Mouse (Mus musculus) splenic B cell, adult 2 months (primary cell): ENCODE data around the gene Rps25.
"Not testable (repeated sequence)": the region's sequence is repeated elsewhere in the genome, so short reads cannot be mapped to it uniquely, and the experiment has no call there.

Experiments used
- DNase-seq: peaks from one replicate; pipeline ENCODE4 v3.0.0-alpha.2; 2011; ENCODE audit warnings: low read depth, low spot score
- H3K27me3 ChIP-seq: 2 replicates; pipeline ENCODE4 v1.6.1; 2012; ENCODE audit warnings: mild to moderate bottlenecking, low read length, moderate library complexity, mixed read lengths; ENCODE audit not compliant: control insufficient read depth, poor library complexity, insufficient read depth, severe bottlenecking
- H3K36me3 ChIP-seq: 2 replicates; pipeline ENCODE4 v1.6.1; 2012; ENCODE audit warnings: mild to moderate bottlenecking, low read length, moderate library complexity, mixed read lengths; ENCODE audit not compliant: control insufficient read depth, poor library complexity, insufficient read depth, severe bottlenecking

The Rps25 gene

DNA sequence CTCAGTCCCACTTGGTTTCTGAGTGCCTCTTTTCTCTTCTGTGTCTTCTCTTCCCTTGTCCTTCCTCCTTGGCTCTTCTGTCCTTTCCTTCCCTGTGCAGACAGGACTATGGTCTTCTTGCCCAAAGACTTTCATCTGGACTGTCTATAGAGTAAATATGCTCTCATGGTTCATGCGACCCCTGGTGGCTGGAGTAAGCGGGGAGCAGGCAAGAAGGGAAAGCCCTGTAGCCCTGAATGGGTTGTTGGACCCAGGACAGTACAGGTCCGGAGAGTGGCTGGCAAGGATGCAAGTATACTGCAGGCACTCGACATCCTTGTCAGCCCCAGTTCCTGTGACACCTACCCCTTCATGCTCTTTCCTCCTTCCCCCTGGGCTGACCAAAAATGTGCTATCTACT lies 15.5 kb upstream of the Rps25 start:
- DNase-seq: peak; percentile 82

DNA sequence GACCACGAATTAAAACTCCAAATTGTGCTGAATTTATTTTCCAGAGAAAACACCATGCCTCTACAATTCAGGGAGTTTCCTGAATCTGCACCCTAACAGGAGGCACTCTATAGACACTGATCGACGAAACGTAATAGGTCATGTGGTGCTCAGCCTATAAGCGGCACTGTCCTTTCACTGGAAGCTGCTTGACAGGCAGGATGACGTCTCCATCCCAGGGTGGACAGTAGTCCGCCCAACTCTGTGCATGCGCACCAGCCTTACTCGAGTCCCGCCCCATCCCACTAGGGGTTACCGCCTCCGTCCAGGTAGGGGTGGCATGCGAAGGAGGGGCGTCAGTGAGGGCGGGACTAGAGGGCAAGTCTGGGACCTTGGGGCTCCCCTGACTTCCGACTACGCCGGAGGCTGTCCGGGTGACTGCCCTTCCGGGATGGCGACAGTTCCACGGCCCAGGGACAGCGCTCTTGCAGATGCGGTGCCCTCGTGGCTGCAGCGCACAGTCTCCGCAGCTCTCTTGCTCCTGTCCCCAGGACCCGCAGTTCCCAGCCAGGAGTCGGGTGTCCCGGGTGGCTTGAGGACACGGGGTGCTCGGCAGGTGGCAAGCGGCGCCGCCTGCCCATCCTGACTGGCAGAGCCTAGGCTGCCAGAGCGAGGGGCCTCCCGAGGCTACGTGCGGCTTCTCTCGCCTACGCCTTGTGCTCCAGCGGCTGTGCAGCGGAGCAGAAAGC lies 10.1 kb upstream of the Rps25 start, which contains the start of gene Slc37a4:
Gene Slc37a4, plus strand, starts transcription at position 169 of the 728 bp plus-strand sequence.
- peak; percentile 96 for DNase-seq
- Histone ChIP-seq H3K36me3 (no peaks in the 10 kb centered on the region; the same call in 1 of the 2 replicates), H3K27me3 (no peaks in the 10 kb centered on the region)

More for the DNA sequence above, 15.5 kb upstream of the Rps25 start:
- Histone ChIP-seq H3K27me3 (no peaks in the 10 kb centered on the region), H3K36me3 (peaks cover 14% of the 10 kb centered on the region)

DNA sequence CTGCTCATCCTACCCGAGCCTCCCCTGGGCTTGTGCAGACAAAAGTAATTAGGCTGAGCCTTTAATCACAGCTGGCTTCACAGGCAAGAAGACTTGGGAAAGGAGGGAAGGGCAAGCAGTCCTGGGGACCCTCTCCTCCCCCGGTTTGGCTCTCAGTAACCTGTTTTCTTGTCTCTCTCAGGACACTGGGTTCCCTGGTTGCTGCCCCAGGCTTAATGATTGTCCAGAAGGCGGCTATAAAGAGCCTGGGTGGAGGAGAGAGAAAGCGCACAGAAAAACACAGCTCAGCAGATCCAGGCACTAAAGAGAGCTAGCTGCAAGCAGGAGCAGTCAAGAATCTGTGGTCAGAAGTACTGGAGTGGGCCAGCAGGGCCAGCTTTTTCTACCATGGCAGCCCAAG lies 8.9 kb upstream of the Rps25 start:
- H3K27me3 ChIP-seq: no peaks in the 10 kb centered on the region
- DNase-seq: no peak
- peaks cover 2% of the 10 kb centered on the region for H3K36me3 ChIP-seq

DNA sequence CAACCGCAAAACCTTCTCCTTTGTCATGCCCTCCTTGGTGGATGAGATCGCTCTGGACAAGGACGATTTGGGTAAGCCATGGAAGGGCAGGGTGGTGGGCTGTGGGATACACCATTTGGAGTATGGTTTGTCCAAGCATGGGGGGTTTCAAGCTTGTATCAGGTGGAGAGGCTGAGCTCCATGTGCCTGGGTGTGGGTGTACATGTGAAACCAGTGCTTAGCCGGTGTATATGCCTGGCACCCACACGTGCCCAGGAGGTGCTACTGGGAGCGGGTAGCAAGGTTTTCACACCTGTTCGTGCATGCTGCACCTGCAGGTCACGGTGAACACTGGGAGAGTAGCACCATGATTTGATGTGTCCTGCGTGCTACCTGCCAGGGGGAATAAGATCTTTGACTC lies 8.4 kb upstream of the Rps25 start:
- Histone ChIP-seq H3K36me3 (peaks cover 3% of the 10 kb centered on the region), H3K27me3 (no peaks in the 10 kb centered on the region)
- DNase-seq: no peak

DNA sequence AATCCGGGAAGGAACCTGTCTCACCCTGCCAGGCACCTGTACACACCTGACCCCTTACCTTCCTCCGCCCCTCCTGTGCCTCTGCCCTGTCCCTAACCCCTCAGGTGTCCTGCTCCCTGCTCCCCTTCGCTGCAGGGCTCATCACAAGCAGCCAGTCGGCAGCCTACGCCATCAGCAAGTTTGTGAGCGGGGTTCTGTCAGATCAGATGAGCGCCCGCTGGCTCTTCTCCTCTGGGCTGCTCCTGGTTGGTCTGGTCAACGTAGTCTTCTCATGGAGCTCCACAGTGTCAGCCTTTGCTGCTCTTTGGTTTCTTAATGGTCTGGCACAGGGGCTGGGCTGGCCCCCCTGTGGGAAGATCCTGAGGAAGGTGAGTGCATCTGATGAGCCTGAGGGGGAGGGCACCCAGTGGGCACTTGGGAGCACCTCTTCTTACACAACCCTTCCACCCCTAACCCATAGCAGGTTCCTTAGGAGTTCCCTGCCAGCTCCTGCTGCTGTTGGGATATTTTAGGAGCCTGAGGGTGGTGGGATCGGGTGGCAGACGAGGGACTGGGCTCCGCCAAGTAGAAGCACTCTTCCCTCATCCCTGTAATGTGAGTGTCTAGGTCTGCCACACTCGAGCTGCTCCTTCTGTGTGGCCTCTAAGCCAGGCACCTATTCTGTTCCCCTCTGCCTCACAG lies 7.7 kb upstream of the Rps25 start:
- no peak for DNase-seq
- Histone ChIP-seq H3K36me3 (peaks cover 9% of the 10 kb centered on the region), H3K27me3 (no peaks in the 10 kb centered on the region)

DNA sequence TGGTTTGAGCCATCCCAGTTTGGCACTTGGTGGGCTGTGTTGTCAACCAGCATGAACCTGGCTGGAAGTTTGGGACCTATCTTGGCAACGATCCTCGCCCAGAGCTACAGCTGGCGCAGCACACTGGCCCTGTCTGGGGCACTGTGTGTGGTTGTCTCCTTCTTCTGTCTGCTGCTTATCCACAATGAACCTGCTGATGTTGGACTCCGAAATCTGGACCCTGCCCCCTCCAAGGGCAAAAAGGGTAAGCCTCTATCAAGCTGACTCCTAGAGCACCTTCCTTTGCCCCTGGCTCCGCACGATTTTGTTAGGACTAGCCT lies 7.2 kb upstream of the Rps25 start:
- no peaks in the 10 kb centered on the region for H3K27me3 ChIP-seq
- H3K36me3 ChIP-seq: peaks cover 13% of the 10 kb centered on the region
- DNase-seq: no peak

DNA sequence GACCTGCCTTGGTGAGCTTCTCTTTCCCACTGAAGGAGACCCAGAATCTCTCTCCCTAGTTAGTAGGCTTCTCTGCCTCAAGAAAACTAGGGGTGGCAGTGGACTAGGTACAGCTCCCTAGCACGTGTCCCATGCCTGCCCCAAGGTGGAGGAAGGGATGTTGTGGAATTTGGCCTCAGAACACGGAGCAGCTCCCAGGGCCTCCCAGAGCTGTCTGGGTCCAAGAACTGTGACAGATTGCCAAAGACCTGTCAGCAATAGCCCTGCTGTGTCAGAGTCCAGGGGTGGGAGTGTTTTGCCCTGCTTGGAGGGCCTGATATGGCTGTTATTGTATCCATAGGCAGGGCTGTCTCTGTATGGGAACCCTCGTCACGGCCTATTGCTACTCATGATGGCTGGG lies 5.9 kb upstream of the Rps25 start:
- Histone ChIP-seq H3K36me3 (peaks cover 13% of the 10 kb centered on the region), H3K27me3 (no peaks in the 10 kb centered on the region)
- DNase-seq: no peak

DNA sequence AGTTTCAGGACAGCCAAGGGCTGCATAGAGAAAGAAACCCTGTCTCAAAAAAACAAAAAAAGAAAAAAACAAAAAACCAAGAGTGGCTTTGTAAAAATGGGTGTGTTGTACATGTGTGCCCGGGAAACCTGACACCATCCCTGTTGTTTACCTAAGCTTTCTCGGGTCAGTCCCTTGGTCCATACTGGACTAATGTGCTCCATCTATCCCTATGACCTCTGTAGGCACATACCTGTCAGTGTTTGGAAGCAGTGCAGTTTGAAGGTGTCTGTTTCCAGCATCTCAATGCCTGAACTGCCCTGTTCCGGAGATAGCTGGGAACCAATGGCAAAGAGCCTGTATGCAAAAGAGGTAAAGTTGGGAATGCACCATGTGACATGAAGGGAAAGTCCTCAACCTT lies 1.9 kb upstream of the Rps25 start:
- H3K27me3 ChIP-seq: no peaks in the 10 kb centered on the region
- H3K36me3 ChIP-seq: peaks cover 15% of the 10 kb centered on the region
- DNase-seq: no peak

DNA sequence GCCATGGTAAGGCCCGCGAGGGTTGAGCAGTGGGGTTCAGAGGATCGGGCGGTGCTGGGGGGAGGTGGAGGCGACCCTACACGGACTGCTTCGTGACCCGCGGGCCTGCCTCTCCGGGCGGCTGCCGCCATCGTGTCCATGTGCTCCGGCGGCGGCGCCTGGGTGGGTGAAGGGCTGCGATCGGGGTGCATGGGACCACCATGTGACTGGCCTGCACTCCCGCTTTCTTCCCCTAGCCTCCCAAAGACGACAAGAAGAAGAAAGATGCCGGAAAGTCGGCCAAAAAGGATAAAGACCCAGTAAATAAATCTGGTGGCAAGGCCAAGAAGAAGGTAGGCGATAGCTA lies 786 bp downstream of the Rps25 start:
- Histone ChIP-seq H3K36me3 (peaks cover 24% of the 10 kb centered on the region), H3K27me3 (no peaks in the 10 kb centered on the region)
- DNase-seq: no peak

DNA sequence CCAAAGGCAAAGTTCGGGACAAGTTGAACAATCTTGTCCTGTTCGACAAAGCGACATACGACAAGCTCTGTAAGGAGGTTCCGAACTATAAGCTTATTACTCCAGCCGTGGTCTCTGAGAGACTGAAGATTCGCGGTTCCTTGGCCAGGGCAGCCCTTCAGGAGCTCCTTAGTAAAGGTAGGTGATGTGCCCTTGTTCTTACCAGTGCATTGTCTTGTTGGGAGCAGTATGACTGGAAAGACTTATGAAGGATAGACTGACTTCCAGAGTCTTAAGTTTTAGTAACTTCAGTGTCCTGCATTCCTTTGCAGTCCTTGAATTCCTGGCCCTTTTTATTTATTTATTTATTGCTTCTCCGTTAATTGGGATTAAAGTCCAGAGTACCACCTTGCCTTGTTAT lies 1.8 kb downstream of the Rps25 start:
- DNase-seq, H3K27me3 ChIP-seq: not testable (repeated sequence)
- peaks cover 29% of the 10 kb centered on the region for H3K36me3 ChIP-seq

DNA sequence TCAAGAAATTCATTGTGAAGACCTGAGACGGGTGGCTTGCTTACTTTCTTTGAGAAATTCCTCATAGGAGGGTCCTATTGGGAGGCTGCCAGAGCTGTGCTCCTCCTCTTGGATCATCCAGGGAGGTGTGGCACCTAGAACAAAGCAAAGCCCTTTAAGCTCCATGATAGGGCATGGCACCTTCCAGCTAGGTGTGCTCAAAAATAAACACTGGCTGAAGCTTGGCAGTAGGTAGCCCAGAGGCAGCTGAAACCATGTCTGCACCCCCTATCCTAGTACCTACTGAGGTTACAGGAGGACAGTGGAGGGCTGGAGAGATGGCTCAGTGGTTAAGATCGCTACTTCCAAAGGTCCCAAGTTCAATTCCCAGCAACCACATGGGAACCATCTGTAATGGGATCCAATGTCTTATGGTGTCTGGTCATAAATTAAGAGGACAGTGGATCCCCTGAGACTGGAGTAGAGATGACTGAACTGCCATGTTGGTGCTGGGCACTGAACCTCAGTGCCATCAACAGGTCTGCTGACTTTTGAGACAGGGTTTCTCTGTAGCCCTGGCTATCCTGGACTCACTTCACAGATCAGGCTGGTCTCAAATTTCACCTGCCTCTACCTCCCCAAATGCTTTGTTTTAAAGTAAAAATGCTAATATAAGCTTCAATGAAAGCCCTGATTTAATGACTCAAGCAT lies 3.9 kb downstream of the Rps25 start:
- DNase-seq: no peak
- H3K27me3 ChIP-seq: no peaks in the 10 kb centered on the region
- H3K36me3 ChIP-seq: peaks cover 19% of the 10 kb centered on the region

DNA sequence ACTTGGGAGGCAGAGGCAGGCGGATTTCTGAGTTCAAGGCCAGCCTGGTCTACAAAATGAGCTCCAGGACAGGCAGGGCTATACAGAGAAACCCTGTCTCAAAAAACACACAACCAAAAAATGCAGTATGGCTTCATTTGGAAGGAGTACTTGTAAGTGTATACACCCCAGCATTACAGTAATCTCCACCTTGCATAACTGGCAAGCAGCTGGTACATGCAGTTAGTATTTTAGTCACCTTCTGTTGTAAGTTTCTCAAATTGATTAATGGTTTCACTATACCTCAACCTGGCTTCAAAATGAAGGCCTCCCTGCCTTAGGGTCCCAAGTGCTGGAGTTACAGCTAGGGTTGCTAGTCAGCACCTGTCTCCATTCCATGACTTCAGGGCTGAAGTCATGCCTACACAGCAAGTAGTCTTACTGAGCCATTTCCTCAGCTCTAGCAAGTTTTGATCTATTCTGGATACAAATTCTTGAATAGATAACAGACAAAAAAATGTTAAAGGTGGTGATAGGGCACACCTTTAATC lies 4.7 kb downstream of the Rps25 start:
- no peak for DNase-seq

DNA sequence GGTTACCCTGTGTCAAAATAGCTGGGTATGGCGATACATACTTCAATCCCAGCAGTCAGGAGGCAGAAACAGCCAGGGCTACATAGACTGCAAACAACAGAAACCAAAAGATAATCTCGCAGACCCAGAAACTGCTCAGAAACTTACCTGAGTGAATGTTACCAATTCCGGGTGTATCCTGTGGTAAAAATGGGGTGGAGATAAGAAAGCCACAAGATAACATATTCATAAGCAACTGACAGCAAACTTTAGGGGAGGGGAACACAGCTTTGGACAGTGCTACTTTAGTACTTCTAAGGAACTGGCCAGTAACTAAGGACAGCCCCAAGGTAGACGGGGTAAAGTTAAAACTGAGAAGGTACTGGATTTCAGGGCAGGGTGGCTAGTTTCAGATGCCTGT lies 5.4 kb downstream of the Rps25 start:
- peaks cover 19% of the 10 kb centered on the region for H3K36me3 ChIP-seq
- no peak for DNase-seq
- H3K27me3 ChIP-seq: no peaks in the 10 kb centered on the region

More for the DNA sequence above, 4.7 kb downstream of the Rps25 start:
- Histone ChIP-seq H3K27me3 (no peaks in the 10 kb centered on the region), H3K36me3 (peaks cover 19% of the 10 kb centered on the region)

DNA sequence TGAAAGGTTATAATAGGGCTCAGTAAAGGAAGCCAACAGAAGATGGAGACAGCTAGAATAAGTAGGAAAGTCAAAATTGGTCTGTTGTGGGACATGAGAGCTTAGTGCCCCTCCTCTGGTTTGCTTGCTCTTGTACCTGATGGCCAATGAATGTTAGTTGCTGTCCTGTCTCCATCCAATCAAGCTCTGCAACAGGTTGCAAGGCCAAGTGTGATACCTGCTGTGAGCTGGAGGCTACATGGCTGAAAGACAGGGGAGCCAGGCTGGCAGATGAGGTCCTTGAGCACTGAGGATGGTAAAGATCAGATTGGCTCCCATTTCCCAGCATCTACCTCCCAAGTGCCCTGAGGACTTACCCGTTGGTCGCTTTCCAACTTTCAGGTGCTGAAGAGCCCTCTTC lies 5.8 kb downstream of the Rps25 start:
- no peak for DNase-seq
- H3K27me3 ChIP-seq: no peaks in the 10 kb centered on the region
- peaks cover 19% of the 10 kb centered on the region for H3K36me3 ChIP-seq
